Mouse (Mus musculus): ENCODE results near the gene Gm43552. TPM values are rescaled to one million over a fixed set of nuclear protein-coding genes. Genes with fewer than 3 reads are reported as not detected.

Gm43552 gene
- total RNA-seq, 1 experiment from 2014 or later: not detected

Other genes with a start within 250 kb of the Gm43552 start
- gene Rfc1, start 157.2 kb downstream of the Gm43552 start, total RNA-seq (2021): 59.4 and 60.3 TPM in 2 replicates
- gene Klb, start 144.5 kb downstream of the Gm43552 start, total RNA-seq (2021): 11.4 and 12.9 TPM in 2 replicates
- gene Rpl9, start 101.4 kb downstream of the Gm43552 start, total RNA-seq (2021): 867 and 1,107 TPM in 2 replicates
- 55.1 and 62.9 TPM in 2 replicates for gene Lias, start 101.3 kb downstream of the Gm43552 start, total RNA-seq (2021)
- gene Ugdh, start 56.9 kb downstream of the Gm43552 start, total RNA-seq (2021): 47.7 and 48.7 TPM in 2 replicates
- 133 and 149 TPM in 2 replicates for gene Smim14, start 44.4 kb upstream of the Gm43552 start, total RNA-seq (2021)
- gene Ube2k, start 44.4 kb upstream of the Gm43552 start, total RNA-seq (2021): 107 and 112 TPM in 2 replicates
- gene Pds5a, start 205.4 kb upstream of the Gm43552 start, total RNA-seq (2021): 92.5 and 94.8 TPM in 2 replicates